Mouse (Mus musculus) CD4-positive, CD25-positive, alpha-beta regulatory T cell, adult 2 months (primary cell): ENCODE results near the gene Ccl19.
"Not testable (repeated sequence)": the region's sequence is repeated elsewhere in the genome, so short reads cannot be mapped to it uniquely, and the experiment has no call there.

ENCODE experiments used
- DNase-seq: peaks from one replicate; pipeline ENCODE4 v3.0.0-alpha.2; 2012; ENCODE audit warnings: low read depth, low spot score

Ccl19 gene

GRCm38 (mm10) chr4:42756477-42756876, at the start of gene Ccl19:
Gene Ccl19 (minus strand): TSS chr4:42756577.
- DNase-seq: not testable (repeated sequence)

- not testable (repeated sequence) for DNase-seq
These were observed 17.5 kb upstream of the Ccl19 start, which contains the start of gene Ccl21a for GRCm38 (mm10) chr4:42773893-42774292. Gene Ccl21a (minus strand): TSS chr4:42773993.

GRCm38 (mm10) chr4:42735245-42735644, 21.1 kb downstream of the Ccl19 start, which contains the start of gene 4930578G10Rik:
Gene 4930578G10Rik (plus strand): TSS chr4:42735545.
- not testable (repeated sequence) for DNase-seq
